Mouse (Mus musculus) megakaryocyte, embryonic 14.5 days (primary cell): ENCODE data around the gene Npb.

Experiments
- FLI1 ChIP-seq: IDR thresholded peaks from 2 replicates; pipeline ENCODE4 v1.6.1; 2012; ENCODE audit warnings: low read length, inconsistent platforms, mixed read lengths
- GATA1 ChIP-seq: IDR thresholded peaks from 3 replicates; pipeline ENCODE4 v1.6.1; 2012; ENCODE audit warnings: mixed read lengths, low read length, inconsistent platforms, borderline replicate concordance

DNA sequence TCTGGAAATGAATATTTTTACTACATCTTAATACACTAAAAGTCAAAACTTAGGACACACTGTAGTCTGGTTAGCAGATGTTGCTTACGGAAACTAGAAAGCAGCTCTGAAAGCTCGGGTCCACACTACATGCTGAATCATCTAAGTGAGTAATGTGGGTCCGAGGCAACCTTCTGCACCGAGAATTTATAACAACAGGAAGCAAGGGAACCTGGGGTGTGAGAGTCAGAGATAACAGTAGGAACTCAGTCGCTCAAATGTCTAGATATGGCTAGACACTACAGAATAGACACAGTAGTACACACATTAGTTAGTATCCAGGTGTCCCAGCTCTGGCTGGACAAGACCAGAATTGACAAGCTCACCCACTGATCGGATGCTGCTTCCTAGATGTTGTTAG, 19.7 kb upstream of the Npb start:
- no peak for TF ChIP-seq FLI1
- no peak for TF ChIP-seq GATA1
